Mouse (Mus musculus): ENCODE results near the gene Aipl1. TPM values are rescaled to one million over a fixed set of nuclear protein-coding genes. Genes with fewer than 3 reads are reported as not detected.

The Aipl1 gene
- polyA plus RNA-seq, 1 experiment from 2014 or later = 0.08 TPM

DNA sequence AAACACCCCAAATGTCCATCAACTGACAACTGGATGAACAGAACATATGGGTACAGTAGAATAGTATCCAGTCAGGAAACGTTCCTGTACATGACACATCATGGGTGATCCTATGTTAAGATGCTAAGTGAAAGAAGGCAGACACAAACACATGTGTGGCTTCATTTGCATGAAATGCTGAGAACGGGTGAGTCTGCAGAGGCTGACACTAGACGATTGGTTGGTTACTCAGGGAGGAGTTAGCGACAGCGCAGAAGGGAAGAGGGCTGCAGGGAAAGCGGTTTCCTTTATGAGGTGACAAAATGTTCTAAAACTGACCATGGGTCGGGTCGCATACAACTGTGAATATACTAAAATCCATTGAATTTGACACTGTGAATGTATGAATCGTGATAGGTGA is 23.1 kb upstream of the Aipl1 start:
- Histone ChIP-seq H3K4me3 (ENCODE audit: low read depth, low read length) (no peak overlapping the region), H3K27me3 (ENCODE audit: control insufficient read depth, insufficient read depth, low read length) (no peaks in the 10 kb centered on the region), H3K27ac (replicated peaks; ENCODE audit: low read depth, low read length) (no peak overlapping the region), H3K4me1 (ENCODE audit: control insufficient read depth, insufficient read depth, low read length) (no peaks in the 10 kb centered on the region), H3K36me3 (replicated peaks; ENCODE audit: control insufficient read depth, insufficient read depth, low read depth, low read length) (no peaks in the 10 kb centered on the region), H3K9ac (replicated peaks; ENCODE audit: low read length) (no peak overlapping the region), H3K4me2 (ENCODE audit: low read depth, low read length) (no peak overlapping the region), H3K9me3 (replicated peaks; ENCODE audit: control insufficient read depth, low read length) (no peaks in the 10 kb centered on the region; the same call in none of the 2 replicates)
- WGBS = 86% methylated on average over 9 of the region's 9 CpGs
- no peak for DNase-seq (ENCODE audit: low spot score)
- no peak for ATAC-seq (replicated peaks; ENCODE audit: insufficient number of reproducible peaks, low FRiP score, low TSS enrichment, low read depth)

- no peak for ATAC-seq (replicated peaks; ENCODE audit: insufficient number of reproducible peaks, low FRiP score, low TSS enrichment, low read depth)
- no peak for DNase-seq (ENCODE audit: low spot score)
- H3K27ac ChIP-seq (replicated peaks; ENCODE audit: low read depth, low read length) = no peak overlapping the region
- no peak overlapping the region for H3K4me2 ChIP-seq (ENCODE audit: low read depth, low read length)
- H3K27me3 ChIP-seq (ENCODE audit: control insufficient read depth, insufficient read depth, low read length) = no peaks in the 10 kb centered on the region
- no peaks in the 10 kb centered on the region for H3K9me3 ChIP-seq (replicated peaks; ENCODE audit: control insufficient read depth, low read length)
- H3K9ac ChIP-seq (replicated peaks; ENCODE audit: low read length) = no peak overlapping the region
- H3K36me3 ChIP-seq (replicated peaks; ENCODE audit: control insufficient read depth, insufficient read depth, low read depth, low read length) = no peaks in the 10 kb centered on the region
- 89% methylated on average over 3 of the region's 3 CpGs for WGBS
- H3K4me3 ChIP-seq (ENCODE audit: low read depth, low read length) = no peak overlapping the region
- no peaks in the 10 kb centered on the region for H3K4me1 ChIP-seq (ENCODE audit: control insufficient read depth, insufficient read depth, low read length)
These were observed 19.9 kb upstream of the Aipl1 start for GRCm38 (mm10) chr11:72057166-72057565.

DNA sequence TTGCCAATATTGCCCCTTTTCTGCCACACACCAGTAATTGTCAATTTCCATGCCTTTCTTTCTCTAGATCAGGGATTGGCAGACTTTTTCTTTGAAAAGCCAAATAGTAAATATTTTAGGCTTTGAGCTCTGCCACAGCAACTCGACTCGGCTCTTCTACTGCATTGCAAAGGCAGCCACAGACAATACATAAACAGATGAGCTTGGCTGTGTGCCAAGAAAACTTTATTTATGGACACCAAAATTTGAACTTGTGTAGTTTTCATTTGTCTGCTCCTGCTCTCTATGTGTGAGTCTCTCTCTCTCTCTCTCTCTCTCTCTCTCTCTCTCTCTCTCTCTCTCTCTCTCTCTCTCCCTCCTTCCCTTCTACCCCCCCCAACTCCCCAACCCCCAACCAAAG is 17.9 kb upstream of the Aipl1 start:
- Histone ChIP-seq H3K4me2 (ENCODE audit: low read depth, low read length) (no peak overlapping the region), H3K9ac (replicated peaks; ENCODE audit: low read length) (no peak overlapping the region), H3K9me3 (replicated peaks; ENCODE audit: control insufficient read depth, low read length) (no peaks in the 10 kb centered on the region), H3K27me3 (ENCODE audit: control insufficient read depth, insufficient read depth, low read length) (peaks cover 3% of the 10 kb centered on the region), H3K4me1 (ENCODE audit: control insufficient read depth, insufficient read depth, low read length) (no peaks in the 10 kb centered on the region; the same call in 1 of the 2 replicates), H3K4me3 (ENCODE audit: low read depth, low read length) (no peak overlapping the region), H3K36me3 (replicated peaks; ENCODE audit: control insufficient read depth, insufficient read depth, low read depth, low read length) (no peaks in the 10 kb centered on the region), H3K27ac (replicated peaks; ENCODE audit: low read depth, low read length) (no peak overlapping the region)
- DNase-seq (ENCODE audit: low spot score) (peak; percentile 10), ATAC-seq (replicated peaks; ENCODE audit: insufficient number of reproducible peaks, low FRiP score, low TSS enrichment, low read depth) (no peak)
- WGBS = 50% methylated on average over 2 of the region's 2 CpGs

GRCm38 (mm10) chr11:72052636-72053035 is 15.3 kb upstream of the Aipl1 start:
- no peak overlapping the region for H3K9ac ChIP-seq (replicated peaks; ENCODE audit: low read length)
- ATAC-seq (replicated peaks; ENCODE audit: insufficient number of reproducible peaks, low FRiP score, low TSS enrichment, low read depth) (no peak), DNase-seq (ENCODE audit: low spot score) (peak; percentile 79)
- no peak overlapping the region for H3K27ac ChIP-seq (replicated peaks; ENCODE audit: low read depth, low read length)
- H3K4me3 ChIP-seq (ENCODE audit: low read depth, low read length) = no peak overlapping the region
- 15% methylated on average over 5 of the region's 5 CpGs for WGBS
- H3K9me3 ChIP-seq (replicated peaks; ENCODE audit: control insufficient read depth, low read length) = no peaks in the 10 kb centered on the region
- peaks cover 7% of the 10 kb centered on the region for H3K27me3 ChIP-seq (ENCODE audit: control insufficient read depth, insufficient read depth, low read length)
- no peak overlapping the region for H3K4me2 ChIP-seq (ENCODE audit: low read depth, low read length)
- H3K4me1 ChIP-seq (ENCODE audit: control insufficient read depth, insufficient read depth, low read length) = no peaks in the 10 kb centered on the region; the same call in 1 of the 2 replicates
- no peaks in the 10 kb centered on the region for H3K36me3 ChIP-seq (replicated peaks; ENCODE audit: control insufficient read depth, insufficient read depth, low read depth, low read length)

DNA sequence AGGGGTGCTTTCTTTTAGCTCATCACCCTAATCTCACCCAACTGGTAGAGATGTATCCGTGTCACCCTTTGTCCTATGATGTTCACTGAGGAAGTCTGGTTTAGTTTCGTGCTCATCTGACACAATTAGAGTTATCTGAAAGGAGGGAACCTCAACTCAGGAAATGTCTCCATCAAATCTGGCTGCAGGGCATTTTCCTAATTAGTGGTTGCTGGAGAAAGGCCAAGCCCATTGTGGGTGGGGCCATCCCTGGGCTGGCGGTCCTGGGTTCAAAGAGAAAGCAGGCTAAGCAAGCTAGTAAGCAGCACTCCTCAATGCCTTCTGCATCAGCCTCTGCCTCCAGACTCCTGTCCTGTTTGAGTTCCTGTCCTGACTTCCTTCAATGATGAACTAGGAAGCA is 14.9 kb upstream of the Aipl1 start:
- ATAC-seq (replicated peaks; ENCODE audit: insufficient number of reproducible peaks, low FRiP score, low TSS enrichment, low read depth) (no peak), DNase-seq (ENCODE audit: low spot score) (peak; percentile 7)
- Histone ChIP-seq H3K36me3 (replicated peaks; ENCODE audit: control insufficient read depth, insufficient read depth, low read depth, low read length) (no peaks in the 10 kb centered on the region), H3K27me3 (ENCODE audit: control insufficient read depth, insufficient read depth, low read length) (peaks cover 7% of the 10 kb centered on the region), H3K4me1 (ENCODE audit: control insufficient read depth, insufficient read depth, low read length) (no peaks in the 10 kb centered on the region; the same call in 1 of the 2 replicates), H3K9ac (replicated peaks; ENCODE audit: low read length) (no peak overlapping the region), H3K4me3 (ENCODE audit: low read depth, low read length) (no peak overlapping the region), H3K27ac (replicated peaks; ENCODE audit: low read depth, low read length) (no peak overlapping the region), H3K4me2 (ENCODE audit: low read depth, low read length) (no peak overlapping the region), H3K9me3 (replicated peaks; ENCODE audit: control insufficient read depth, low read length) (no peaks in the 10 kb centered on the region)
- WGBS = 32% methylated on average over 3 of the region's 3 CpGs

GRCm38 (mm10) chr11:72050895-72051858 is 13.9 kb upstream of the Aipl1 start:
- H3K4me3 ChIP-seq (ENCODE audit: low read depth, low read length) = peak overlapping the region; percentile 52
- peak overlapping the region; percentile 95 for H3K4me2 ChIP-seq (ENCODE audit: low read depth, low read length)
- H3K4me1 ChIP-seq (ENCODE audit: control insufficient read depth, insufficient read depth, low read length) = no peaks in the 10 kb centered on the region; the same call in 1 of the 2 replicates
- H3K9ac ChIP-seq (replicated peaks; ENCODE audit: low read length) = peak overlapping the region; percentile 54
- peaks cover 7% of the 10 kb centered on the region for H3K27me3 ChIP-seq (ENCODE audit: control insufficient read depth, insufficient read depth, low read length)
- H3K9me3 ChIP-seq (replicated peaks; ENCODE audit: control insufficient read depth, low read length) = no peaks in the 10 kb centered on the region
- H3K27ac ChIP-seq (replicated peaks; ENCODE audit: low read depth, low read length) = no peak overlapping the region
- WGBS = 2% methylated on average over 36 of the region's 45 CpGs
- peak; percentile 58 for DNase-seq (ENCODE audit: low spot score)
- no peaks in the 10 kb centered on the region for H3K36me3 ChIP-seq (replicated peaks; ENCODE audit: control insufficient read depth, insufficient read depth, low read depth, low read length)
- peak; percentile 16; the same call in 1 of the 2 replicates for ATAC-seq (replicated peaks; ENCODE audit: insufficient number of reproducible peaks, low FRiP score, low TSS enrichment, low read depth)

DNA sequence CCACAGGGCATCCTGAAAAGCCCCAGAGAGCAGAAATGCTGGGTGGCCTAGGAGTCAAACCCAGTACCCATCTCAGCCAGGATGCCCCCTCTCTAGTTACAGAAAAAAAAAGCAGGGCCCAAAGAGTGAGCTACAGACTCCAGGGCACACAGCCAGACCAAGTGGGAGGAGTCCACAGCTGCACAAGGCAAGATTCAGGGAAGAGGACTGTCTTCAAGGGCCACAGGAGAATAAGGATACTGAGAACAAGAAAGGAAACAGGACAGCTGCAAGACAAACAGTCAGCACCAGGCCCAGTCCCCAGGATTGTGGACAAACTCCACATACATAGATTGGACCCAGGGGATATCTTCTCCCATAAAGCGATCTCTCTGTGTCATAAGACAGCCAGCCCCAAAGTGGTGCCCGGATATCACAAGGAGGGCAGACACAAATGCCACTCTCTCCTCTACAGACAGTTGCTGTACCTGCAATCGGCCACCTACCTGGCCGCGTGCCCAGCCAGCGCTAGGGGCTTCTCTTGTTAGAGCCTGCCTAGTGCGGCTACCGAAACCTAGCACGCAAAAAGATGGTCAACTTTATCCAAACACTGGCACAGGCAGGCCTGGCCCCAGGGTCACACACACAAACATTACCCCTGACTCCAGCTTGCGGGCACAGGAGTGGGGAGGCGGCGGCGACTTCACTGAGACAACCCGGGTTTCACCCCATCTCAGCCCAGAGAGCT is 13.0 kb upstream of the Aipl1 start:
- H3K4me1 ChIP-seq (ENCODE audit: control insufficient read depth, insufficient read depth, low read length) = no peaks in the 10 kb centered on the region; the same call in 1 of the 2 replicates
- 22% methylated on average over 14 of the region's 14 CpGs for WGBS
- H3K4me3 ChIP-seq (ENCODE audit: low read depth, low read length) = peak overlapping the region; percentile 52
- no peak overlapping the region for H3K27ac ChIP-seq (replicated peaks; ENCODE audit: low read depth, low read length)
- ATAC-seq (replicated peaks; ENCODE audit: insufficient number of reproducible peaks, low FRiP score, low TSS enrichment, low read depth) = no peak
- no peaks in the 10 kb centered on the region for H3K9me3 ChIP-seq (replicated peaks; ENCODE audit: control insufficient read depth, low read length)
- peaks cover 7% of the 10 kb centered on the region for H3K27me3 ChIP-seq (ENCODE audit: control insufficient read depth, insufficient read depth, low read length)
- peak overlapping the region; percentile 54 for H3K9ac ChIP-seq (replicated peaks; ENCODE audit: low read length)
- H3K4me2 ChIP-seq (ENCODE audit: low read depth, low read length) = peak overlapping the region; percentile 95
- H3K36me3 ChIP-seq (replicated peaks; ENCODE audit: control insufficient read depth, insufficient read depth, low read depth, low read length) = no peaks in the 10 kb centered on the region; the same call in 1 of the 2 replicates
- DNase-seq (ENCODE audit: low spot score) = no peak

Data from embryonic facial prominence, embryonic 11.5 days (tissue).